Mouse (Mus musculus) megakaryocyte, embryonic 14.5 days (primary cell): ENCODE data around the gene 2310061I04Rik. TPM values are rescaled to one million over a fixed set of nuclear protein-coding genes. Genes with fewer than 3 reads are reported as not detected.
A peak's percentile ranks its signal among the peaks of the same experiment; 100 is the strongest.

Source experiments
- H3K27me3 ChIP-seq: replicated peaks from 2 replicates; pipeline ENCODE3; 2012; ENCODE audit warnings: inconsistent platforms
- H3K36me3 ChIP-seq: replicated peaks from 2 replicates; pipeline ENCODE3; 2012; ENCODE audit warnings: low read length, inconsistent platforms, mixed read lengths
- H3K4me1 ChIP-seq: 2 replicates; pipeline ENCODE4 v1.6.1; 2012; ENCODE audit warnings: inconsistent platforms
- H3K4me3 ChIP-seq: replicated peaks from 2 replicates; pipeline ENCODE3; 2012; ENCODE audit warnings: moderate library complexity, mild to moderate bottlenecking, inconsistent platforms
- H3K9me3 ChIP-seq: 2 replicates; pipeline ENCODE4 v1.6.1; 2012; ENCODE audit warnings: inconsistent platforms
- FLI1 ChIP-seq: IDR thresholded peaks from 2 replicates; pipeline ENCODE4 v1.6.1; 2012; ENCODE audit warnings: low read length, inconsistent platforms, mixed read lengths
- GATA1 ChIP-seq: IDR thresholded peaks from 3 replicates; pipeline ENCODE4 v1.6.1; 2012; ENCODE audit warnings: mixed read lengths, low read length, inconsistent platforms, borderline replicate concordance
- polyA plus RNA-seq: library from polyadenylated mRNA; stranded (reverse); fragments of >175 nt; gene quantifications from 2 replicates; pipeline ENCODE4 v1.2.3, GENCODE M21; 2012; ENCODE audit warnings: low replicate concordance; ENCODE audit not compliant: insufficient read depth

2310061I04Rik gene
- polyA plus RNA-seq, 1 experiment = 101 TPM

- Histone ChIP-seq H3K4me3 (peak overlapping the region; percentile 97), H3K27me3 (no peaks in the 10 kb centered on the region), H3K36me3 (peaks cover 40% of the 10 kb centered on the region), H3K9me3 (no peaks in the 10 kb centered on the region), H3K4me1 (peaks cover 90% of the 10 kb centered on the region)
- TF ChIP-seq GATA1 (no peak), FLI1 (peak; percentile 80; the same call in 1 of the 2 replicates)
Measured at GRCm38 (mm10) chr17:35870151-35870883, 26.9 kb downstream of the 2310061I04Rik start.

DNA sequence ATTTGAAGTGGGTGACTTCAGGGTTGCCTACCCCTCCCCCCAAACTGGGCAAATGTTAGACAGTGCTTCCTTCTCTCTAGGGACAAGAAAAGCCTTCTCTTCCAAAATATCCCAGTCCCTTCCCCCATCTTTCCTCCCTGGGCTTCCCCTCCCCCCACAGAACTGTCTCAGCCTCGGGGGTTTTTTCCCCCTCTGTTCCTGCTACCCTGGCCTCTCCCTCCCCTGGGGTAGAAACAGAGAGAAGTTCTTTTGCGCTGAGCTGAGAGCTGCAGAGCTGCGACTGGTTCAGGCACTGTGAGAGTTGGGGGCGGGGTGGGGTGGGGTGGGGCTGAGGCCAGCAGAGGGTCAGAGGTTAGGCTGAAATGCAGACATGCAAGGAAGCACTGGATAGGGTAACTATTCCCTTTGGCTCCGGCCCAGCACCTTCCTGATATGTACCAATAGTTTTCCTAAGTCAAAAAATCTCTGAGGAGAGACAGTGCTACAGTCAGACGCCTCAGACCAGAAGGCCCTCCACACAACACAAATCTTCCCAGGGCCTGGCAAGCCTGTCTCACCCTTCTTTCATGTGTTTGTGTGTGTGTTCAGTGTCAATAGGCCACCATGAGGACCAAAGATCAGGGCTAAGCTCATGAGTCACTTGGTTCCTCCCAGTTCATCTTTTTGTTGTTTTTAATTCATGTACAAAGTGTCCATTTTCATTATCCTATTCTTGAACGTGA is 27.7 kb downstream of the 2310061I04Rik start:
- TF ChIP-seq GATA1 (no peak), FLI1 (no peak)
- Histone ChIP-seq H3K36me3 (peaks cover 32% of the 10 kb centered on the region), H3K4me1 (peaks cover 93% of the 10 kb centered on the region), H3K27me3 (peaks cover 2% of the 10 kb centered on the region), H3K9me3 (no peaks in the 10 kb centered on the region), H3K4me3 (peak overlapping the region; percentile 97)

DNA sequence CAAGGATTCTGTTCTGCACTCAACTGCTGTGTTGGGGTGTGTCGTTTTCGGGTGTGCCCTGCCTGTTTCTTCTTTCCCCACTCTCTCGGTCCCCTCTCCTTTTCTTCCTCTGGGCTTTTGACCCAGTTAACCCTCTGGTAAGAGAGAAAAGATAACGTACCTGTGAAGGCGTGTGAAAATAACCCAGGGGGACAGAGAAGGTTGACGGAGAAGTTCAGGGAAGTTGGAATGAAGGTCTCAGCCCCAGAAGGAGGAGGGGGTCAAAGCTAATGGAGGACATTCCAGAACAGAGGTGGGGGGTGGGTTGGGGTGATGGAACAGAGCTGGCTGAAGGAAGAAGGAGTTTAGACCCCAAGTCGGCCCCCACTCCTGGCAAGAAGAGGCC is 28.3 kb downstream of the 2310061I04Rik start:
- peaks cover 7% of the 10 kb centered on the region for H3K27me3 ChIP-seq
- peaks cover 27% of the 10 kb centered on the region for H3K36me3 ChIP-seq
- peaks cover 93% of the 10 kb centered on the region for H3K4me1 ChIP-seq
- H3K4me3 ChIP-seq = peak overlapping the region; percentile 97
- TF ChIP-seq FLI1 (no peak), GATA1 (no peak)
- H3K9me3 ChIP-seq = no peaks in the 10 kb centered on the region

DNA sequence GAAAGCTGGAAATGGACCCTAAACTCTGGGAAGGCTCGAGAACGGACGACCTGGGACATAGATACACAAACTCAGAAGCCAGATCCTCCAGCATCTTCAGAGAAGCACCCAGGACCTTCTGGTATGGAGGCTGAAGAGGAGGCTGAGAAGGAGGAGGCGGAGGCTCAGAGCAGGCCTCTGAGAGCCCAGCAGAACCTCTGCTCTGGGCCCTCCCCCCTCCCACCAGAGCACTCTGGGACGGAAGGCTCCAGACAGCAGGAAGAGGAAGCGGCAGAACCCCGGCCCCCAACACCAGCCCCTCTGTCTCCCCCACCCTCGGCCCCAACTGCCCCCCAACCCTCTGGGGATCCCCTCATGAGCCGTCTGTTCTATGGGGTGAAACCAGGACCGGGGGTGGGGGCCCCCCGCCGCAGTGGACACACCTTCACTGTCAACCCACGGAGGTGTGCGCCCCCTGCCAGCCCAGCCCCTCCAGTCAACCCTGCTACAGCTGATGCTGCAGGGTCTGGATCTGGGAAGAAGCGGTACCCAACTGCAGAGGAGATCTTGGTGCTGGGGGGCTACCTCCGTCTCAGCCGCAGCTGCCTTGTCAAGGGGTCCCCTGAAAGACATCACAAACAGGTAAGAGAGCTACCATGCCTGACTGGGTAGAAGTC is 28.9 kb downstream of the 2310061I04Rik start:
- Histone ChIP-seq H3K36me3 (peaks cover 20% of the 10 kb centered on the region), H3K9me3 (no peaks in the 10 kb centered on the region), H3K4me1 (peaks cover 91% of the 10 kb centered on the region), H3K27me3 (peaks cover 14% of the 10 kb centered on the region), H3K4me3 (peak overlapping the region; percentile 97)
- TF ChIP-seq FLI1 (no peak), GATA1 (no peak)

DNA sequence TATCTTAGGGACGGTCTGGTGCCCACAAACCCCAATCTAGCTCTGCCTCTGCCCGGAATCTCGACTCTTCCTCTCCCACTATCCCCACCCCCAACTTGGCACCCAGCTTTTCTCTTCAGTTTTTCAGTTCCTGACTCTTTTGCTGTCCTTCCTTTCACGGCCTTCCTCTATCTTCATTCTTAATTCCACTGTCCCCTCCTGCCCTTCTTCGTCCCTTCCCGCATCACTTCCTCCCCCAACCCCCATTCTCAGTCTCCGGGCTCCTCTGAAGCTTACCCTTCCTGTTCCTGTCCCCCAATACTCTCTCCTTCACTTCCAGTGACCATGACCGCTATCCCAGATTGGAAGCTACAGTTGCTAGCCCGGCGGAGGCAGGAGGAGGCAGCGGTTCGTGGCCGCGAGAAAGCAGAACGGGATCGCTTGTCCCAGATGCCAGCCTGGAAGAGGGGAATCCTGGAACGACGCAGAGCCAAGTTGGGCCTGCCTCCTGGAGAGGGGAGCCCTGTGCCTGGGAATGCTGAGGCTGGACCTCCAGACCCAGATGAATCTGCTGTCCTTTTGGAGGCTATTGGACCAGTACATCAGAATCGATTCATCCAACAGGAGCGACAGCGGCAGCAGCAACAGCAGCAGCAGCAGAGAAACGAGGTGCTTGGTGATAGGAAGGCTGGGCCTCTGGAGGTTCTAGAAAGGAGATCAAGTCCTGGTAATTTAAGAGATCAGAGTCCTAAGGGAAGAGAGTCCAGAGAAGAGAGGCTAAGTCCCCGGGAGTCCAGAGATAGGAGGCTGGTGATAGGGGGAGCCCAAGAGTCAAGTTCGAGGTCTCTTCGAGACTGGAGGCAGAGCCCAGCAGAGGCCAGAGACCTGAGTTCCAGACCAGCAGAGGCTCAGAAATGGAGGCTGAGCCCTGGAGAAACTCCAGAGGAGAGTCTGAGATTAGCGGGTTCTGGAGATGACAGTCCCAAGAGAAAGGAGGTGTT is 30.0 kb downstream of the 2310061I04Rik start:
- Histone ChIP-seq H3K27me3 (peaks cover 19% of the 10 kb centered on the region), H3K36me3 (peaks cover 10% of the 10 kb centered on the region), H3K9me3 (no peaks in the 10 kb centered on the region), H3K4me3 (peak overlapping the region; percentile 97), H3K4me1 (peaks cover 86% of the 10 kb centered on the region)
- no peak for TF ChIP-seq GATA1
- no peak for TF ChIP-seq FLI1

DNA sequence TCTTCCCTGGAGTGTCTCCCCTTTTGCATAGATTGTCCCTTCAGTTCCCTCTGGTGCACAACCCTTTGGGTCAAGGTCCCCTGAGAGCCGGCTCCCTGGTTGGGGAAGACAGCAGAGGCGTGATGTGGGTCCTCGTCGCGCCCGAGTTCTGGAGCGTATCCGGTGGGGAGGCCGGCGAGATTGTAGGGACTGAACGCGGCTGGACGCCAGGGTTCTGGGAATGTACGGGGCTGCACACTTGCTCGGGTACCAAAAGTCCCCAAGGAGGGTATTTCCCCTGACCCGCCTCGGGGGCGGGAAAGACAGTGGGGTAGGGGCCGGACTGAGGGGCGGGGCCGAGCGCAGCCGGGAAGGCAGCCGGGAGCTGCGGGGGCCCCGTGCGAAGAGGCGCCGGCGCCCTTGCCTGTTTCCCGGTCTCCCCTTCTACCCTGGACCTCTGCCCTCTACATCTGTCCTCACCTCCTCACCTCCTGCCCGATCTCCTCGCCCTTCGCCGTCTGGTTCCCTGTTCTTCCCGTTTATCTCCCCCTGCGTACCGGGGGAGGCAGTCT is 30.9 kb downstream of the 2310061I04Rik start:
- Histone ChIP-seq H3K27me3 (peaks cover 19% of the 10 kb centered on the region), H3K9me3 (no peaks in the 10 kb centered on the region), H3K4me3 (peak overlapping the region; percentile 97), H3K4me1 (peaks cover 85% of the 10 kb centered on the region), H3K36me3 (peaks cover 5% of the 10 kb centered on the region)
- no peak for TF ChIP-seq FLI1
- no peak for TF ChIP-seq GATA1

DNA sequence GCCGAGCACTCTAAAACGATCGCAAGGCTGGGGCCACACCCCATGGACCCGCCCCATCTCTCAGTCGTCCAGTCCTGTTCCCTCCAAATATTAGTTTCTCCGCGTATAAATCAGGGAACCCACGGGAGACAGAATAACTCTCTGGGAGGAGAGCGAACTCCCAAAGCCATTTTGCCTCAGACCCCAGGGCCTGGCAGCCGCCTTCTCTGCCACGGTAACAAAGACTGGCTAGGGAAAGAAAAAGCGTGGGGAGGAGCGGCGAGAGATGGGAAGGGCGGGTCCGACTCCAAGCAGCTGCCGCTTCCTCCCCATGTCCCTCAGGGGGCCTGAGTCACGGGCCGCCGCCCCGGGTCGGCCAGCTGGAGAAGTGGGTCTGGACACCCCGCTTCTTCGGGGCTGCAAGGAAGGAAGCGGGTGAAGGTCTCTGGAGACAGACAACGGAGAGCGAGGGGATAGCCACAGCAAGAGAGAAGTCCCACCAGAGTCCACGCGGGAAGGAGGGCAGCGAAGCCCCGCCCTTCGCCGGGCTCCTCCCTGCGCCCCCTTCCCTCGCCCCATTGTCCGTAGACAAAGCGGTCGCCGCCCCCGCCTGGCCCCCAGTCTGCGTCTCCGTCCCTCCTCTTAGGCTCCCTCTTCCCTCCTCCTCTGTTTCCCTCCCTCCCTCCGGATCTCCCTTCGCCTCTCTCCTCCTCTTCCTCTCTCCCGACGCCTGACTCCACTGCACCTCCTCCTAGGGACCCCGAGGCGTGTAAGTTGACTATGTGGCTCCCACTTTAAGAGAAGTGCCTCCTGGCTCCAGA is 31.6 kb downstream of the 2310061I04Rik start, which contains the start of gene Ppp1r18:
Ppp1r18 (plus strand) TSS at position 113 of the 800 bp plus-strand sequence.
- Histone ChIP-seq H3K27me3 (peaks cover 19% of the 10 kb centered on the region), H3K4me3 (peak within 1 kb of the TSS; percentile 97)

GRCm38 (mm10) chr17:35864832-35865353 is 32.3 kb downstream of the 2310061I04Rik start:
- Histone ChIP-seq H3K4me3 (peak overlapping the region; percentile 97), H3K9me3 (no peaks in the 10 kb centered on the region), H3K27me3 (peaks cover 19% of the 10 kb centered on the region), H3K36me3 (peaks cover 1% of the 10 kb centered on the region), H3K4me1 (peaks cover 86% of the 10 kb centered on the region)
- TF ChIP-seq GATA1 = no peak
- TF ChIP-seq FLI1 = no peak

More for the DNA sequence above, 31.6 kb downstream of the 2310061I04Rik start, which contains the start of gene Ppp1r18:
- no peaks in the 10 kb centered on the region for H3K36me3 ChIP-seq
- peaks cover 87% of the 10 kb centered on the region for H3K4me1 ChIP-seq
- TF ChIP-seq FLI1 (no peak), GATA1 (no peak)
- H3K9me3 ChIP-seq = no peaks in the 10 kb centered on the region
